Mouse (Mus musculus): ENCODE results near the gene Lims1. TPM values are rescaled to one million over a fixed set of nuclear protein-coding genes. Genes with fewer than 3 reads are reported as not detected.

Lims1 gene
- polyA plus RNA-seq, 1 experiment from 2014 or later = 143 TPM

DNA sequence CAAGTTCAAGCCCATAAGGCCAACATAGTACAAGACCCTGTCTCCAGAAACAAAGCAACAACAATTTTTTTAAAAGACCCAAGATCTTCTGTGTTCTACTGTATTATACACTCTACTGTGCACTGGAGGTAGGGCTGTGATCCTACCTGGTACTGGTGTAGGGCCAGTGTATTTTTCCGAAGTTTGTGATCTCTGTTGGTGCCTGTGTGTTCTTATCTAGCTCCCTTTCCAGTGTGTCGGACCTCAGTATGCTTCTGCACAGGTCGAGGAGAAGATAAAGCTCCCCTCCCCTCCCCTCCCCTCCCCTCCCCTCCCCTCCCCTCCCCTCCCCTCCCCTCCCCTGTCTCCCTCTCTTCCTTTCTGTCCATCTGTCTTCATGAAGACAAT, 46.4 kb downstream of the Lims1 start:
- DNase-seq (ENCODE audit: low spot score) = no peak
- ATAC-seq (replicated peaks; ENCODE audit: low FRiP score, low read depth) = no peak
- Histone ChIP-seq H3K27me3 (ENCODE audit: insufficient read depth, low read length) (no peaks in the 10 kb centered on the region), H3K4me2 (ENCODE audit: low read length) (no peak overlapping the region), H3K9ac (ENCODE audit: low read depth, low read length) (no peak overlapping the region), H3K27ac (no peak overlapping the region), H3K4me3 (replicated peaks; ENCODE audit: low read depth, low read length) (no peak overlapping the region), H3K36me3 (ENCODE audit: insufficient read depth, low read length) (no peaks in the 10 kb centered on the region), H3K9me3 (replicated peaks; ENCODE audit: low read length) (no peaks in the 10 kb centered on the region), H3K4me1 (replicated peaks; ENCODE audit: insufficient read depth, low read length) (peaks cover 14% of the 10 kb centered on the region; the same call in 1 of the 2 replicates)
- 42% methylated on average over 3 of the region's 3 CpGs for WGBS
- no peak for TF ChIP-seq CTCF (IDR thresholded peaks at IDR 0.05; ENCODE audit: low read depth)

DNA sequence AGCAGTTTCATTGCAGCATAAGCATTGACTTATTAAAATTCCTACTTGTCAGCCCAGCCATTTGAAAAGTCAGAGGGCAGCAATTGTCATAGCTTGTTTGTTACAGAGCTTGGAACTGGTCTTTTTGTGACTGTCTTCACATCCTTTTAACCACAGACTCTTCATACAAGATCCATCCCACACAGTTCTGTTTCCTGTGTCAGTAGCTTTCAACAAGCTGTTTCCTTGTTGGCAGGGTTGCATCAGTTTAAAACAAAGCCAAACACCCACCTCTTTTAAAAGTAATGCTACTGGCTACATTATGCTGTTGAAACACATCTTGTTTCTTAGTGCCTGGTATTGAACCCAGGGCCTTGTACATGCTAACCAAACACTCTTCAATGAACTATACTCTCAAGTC, 46.9 kb downstream of the Lims1 start:
- Histone ChIP-seq H3K4me1 (replicated peaks; ENCODE audit: insufficient read depth, low read length) (peaks cover 14% of the 10 kb centered on the region; the same call in 1 of the 2 replicates), H3K9me3 (replicated peaks; ENCODE audit: low read length) (no peaks in the 10 kb centered on the region), H3K4me2 (ENCODE audit: low read length) (no peak overlapping the region), H3K4me3 (replicated peaks; ENCODE audit: low read depth, low read length) (no peak overlapping the region), H3K36me3 (ENCODE audit: insufficient read depth, low read length) (no peaks in the 10 kb centered on the region), H3K27me3 (ENCODE audit: insufficient read depth, low read length) (no peaks in the 10 kb centered on the region), H3K9ac (ENCODE audit: low read depth, low read length) (no peak overlapping the region), H3K27ac (peak overlapping the region; percentile 62)
- no peak for TF ChIP-seq CTCF (IDR thresholded peaks at IDR 0.05; ENCODE audit: low read depth)
- DNase-seq (ENCODE audit: low spot score) (peak; percentile 67), ATAC-seq (replicated peaks; ENCODE audit: low FRiP score, low read depth) (no peak)

DNA sequence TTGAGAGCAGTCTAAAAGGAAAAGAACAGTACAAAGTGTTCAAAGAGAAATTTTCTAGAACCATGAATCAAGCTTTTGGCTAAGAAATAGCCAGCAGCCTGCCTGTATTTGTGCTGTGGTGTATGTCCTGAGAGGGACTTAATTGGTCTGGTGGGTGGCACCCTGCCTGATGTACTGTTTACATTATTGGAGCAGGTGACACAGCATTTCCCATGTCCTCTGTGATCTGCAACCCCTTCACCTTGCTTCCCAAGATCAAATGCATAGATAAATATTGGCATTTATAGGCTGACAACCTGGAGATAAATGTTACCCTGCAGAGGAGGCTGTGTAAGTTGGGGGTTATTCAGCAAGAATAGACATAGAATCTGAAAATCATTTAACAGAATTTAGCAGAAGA, 47.3 kb downstream of the Lims1 start:
- no peak for TF ChIP-seq CTCF (IDR thresholded peaks at IDR 0.05; ENCODE audit: low read depth)
- Histone ChIP-seq H3K4me1 (replicated peaks; ENCODE audit: insufficient read depth, low read length) (peaks cover 14% of the 10 kb centered on the region; the same call in 1 of the 2 replicates), H3K27ac (peak overlapping the region; percentile 65), H3K36me3 (ENCODE audit: insufficient read depth, low read length) (no peaks in the 10 kb centered on the region), H3K27me3 (ENCODE audit: insufficient read depth, low read length) (no peaks in the 10 kb centered on the region), H3K4me3 (replicated peaks; ENCODE audit: low read depth, low read length) (no peak overlapping the region), H3K9me3 (replicated peaks; ENCODE audit: low read length) (no peaks in the 10 kb centered on the region), H3K9ac (ENCODE audit: low read depth, low read length) (no peak overlapping the region), H3K4me2 (ENCODE audit: low read length) (no peak overlapping the region)
- DNase-seq (ENCODE audit: low spot score) = no peak
- no peak for ATAC-seq (replicated peaks; ENCODE audit: low FRiP score, low read depth)

DNA sequence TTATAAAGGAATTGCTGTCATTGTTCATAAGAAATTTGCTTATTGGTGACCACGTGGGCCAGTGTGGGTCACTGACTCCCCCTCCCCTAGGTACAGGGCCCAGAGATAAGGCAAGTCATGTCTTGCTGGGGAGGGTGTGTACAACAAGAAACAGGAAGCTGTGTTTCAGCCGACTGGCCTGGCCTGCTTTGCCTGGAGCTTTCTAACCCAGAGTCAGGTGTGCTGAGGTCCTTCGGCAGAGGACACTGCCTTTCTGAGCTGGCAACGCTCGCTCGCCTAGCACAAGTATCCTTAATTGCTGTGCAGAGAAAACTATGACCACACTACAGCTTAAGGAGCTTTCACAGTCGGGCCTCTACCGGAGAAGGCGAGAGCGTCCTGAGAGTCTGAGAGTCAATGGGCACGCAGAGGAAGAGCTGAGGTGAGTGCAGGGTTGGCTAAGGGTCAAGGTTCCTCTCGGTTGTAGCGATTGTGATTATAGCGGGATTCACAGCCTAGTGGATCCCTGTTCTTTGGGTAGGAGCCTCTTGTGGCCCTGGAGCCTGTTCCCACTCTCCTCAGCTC, 48.1 kb downstream of the Lims1 start:
- H3K4me3 ChIP-seq (replicated peaks; ENCODE audit: low read depth, low read length) = no peak overlapping the region
- H3K36me3 ChIP-seq (ENCODE audit: insufficient read depth, low read length) = no peaks in the 10 kb centered on the region
- TF ChIP-seq CTCF (IDR thresholded peaks at IDR 0.05; ENCODE audit: low read depth) = no peak
- ATAC-seq (replicated peaks; ENCODE audit: low FRiP score, low read depth) = no peak; the same call in 1 of the 2 replicates
- no peak for DNase-seq (ENCODE audit: low spot score)
- H3K9me3 ChIP-seq (replicated peaks; ENCODE audit: low read length) = no peaks in the 10 kb centered on the region
- peak overlapping the region; percentile 65 for H3K27ac ChIP-seq
- peak overlapping the region; percentile 29; the same call in 1 of the 2 replicates for H3K9ac ChIP-seq (ENCODE audit: low read depth, low read length)
- peaks cover 14% of the 10 kb centered on the region; the same call in 1 of the 2 replicates for H3K4me1 ChIP-seq (replicated peaks; ENCODE audit: insufficient read depth, low read length)
- H3K4me2 ChIP-seq (ENCODE audit: low read length) = peak overlapping the region; percentile 27; the same call in 1 of the 2 replicates
- WGBS = 31% methylated on average over 14 of the region's 14 CpGs
- no peaks in the 10 kb centered on the region for H3K27me3 ChIP-seq (ENCODE audit: insufficient read depth, low read length)

DNA sequence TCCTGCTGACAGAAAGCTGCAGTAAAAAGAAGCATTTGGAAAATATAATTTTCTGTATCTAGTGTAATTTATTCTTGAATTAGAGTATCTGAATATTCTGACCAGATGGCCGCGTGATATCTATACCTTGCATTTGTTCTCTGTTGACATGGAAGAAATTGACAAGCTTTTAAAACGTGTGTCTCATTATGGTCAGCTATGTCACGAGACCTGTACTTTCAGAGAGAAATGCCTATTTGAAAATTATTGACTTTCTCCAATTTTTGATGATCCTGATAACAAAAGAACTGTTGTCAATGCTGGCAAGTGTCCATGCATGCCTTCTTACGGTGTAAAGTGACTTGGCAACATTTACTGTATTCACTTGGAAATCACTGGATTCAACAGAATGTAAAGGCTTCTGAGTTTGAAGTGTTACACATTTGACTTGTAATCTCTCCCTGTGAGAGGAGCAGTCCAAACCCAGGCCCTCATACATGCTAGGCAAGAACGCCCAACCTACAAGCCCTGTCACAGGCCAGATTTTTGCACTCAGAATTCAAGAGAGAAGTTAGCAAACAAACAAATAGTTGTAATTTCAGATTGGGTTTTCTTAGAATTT, 49.3 kb downstream of the Lims1 start:
- TF ChIP-seq CTCF (IDR thresholded peaks at IDR 0.05; ENCODE audit: low read depth) = no peak
- H3K4me2 ChIP-seq (ENCODE audit: low read length) = no peak overlapping the region
- H3K4me3 ChIP-seq (replicated peaks; ENCODE audit: low read depth, low read length) = no peak overlapping the region
- ATAC-seq (replicated peaks; ENCODE audit: low FRiP score, low read depth) (no peak), DNase-seq (ENCODE audit: low spot score) (no peak)
- H3K27ac ChIP-seq = no peak overlapping the region
- peaks cover 14% of the 10 kb centered on the region; the same call in 1 of the 2 replicates for H3K4me1 ChIP-seq (replicated peaks; ENCODE audit: insufficient read depth, low read length)
- H3K9ac ChIP-seq (ENCODE audit: low read depth, low read length) = no peak overlapping the region
- H3K9me3 ChIP-seq (replicated peaks; ENCODE audit: low read length) = no peaks in the 10 kb centered on the region
- H3K36me3 ChIP-seq (ENCODE audit: insufficient read depth, low read length) = no peaks in the 10 kb centered on the region
- WGBS = 72% methylated on average over 6 of the region's 6 CpGs
- no peaks in the 10 kb centered on the region for H3K27me3 ChIP-seq (ENCODE audit: insufficient read depth, low read length)

DNA sequence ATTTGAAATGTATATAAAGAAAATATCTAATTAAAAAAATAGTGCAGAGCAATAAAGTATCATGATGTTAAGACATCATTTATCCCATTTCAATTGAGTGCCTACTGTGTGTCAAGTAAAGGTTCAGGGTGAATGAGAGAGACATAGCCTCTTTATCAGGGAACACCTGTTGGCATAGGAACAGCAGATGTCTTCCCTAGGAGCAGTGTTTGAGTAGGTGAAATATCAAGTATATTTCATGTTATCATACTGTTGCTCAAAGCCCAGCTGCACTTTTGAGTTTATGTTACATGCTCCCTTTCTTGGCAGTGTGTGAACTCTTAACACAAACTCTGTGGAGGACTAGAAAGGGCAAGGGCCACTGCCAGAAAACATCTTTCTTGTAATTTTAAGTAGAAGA, 50.6 kb downstream of the Lims1 start:
- Histone ChIP-seq H3K27me3 (ENCODE audit: insufficient read depth, low read length) (no peaks in the 10 kb centered on the region), H3K4me2 (ENCODE audit: low read length) (no peak overlapping the region), H3K9ac (ENCODE audit: low read depth, low read length) (no peak overlapping the region), H3K36me3 (ENCODE audit: insufficient read depth, low read length) (no peaks in the 10 kb centered on the region), H3K4me3 (replicated peaks; ENCODE audit: low read depth, low read length) (no peak overlapping the region), H3K4me1 (replicated peaks; ENCODE audit: insufficient read depth, low read length) (peaks cover 14% of the 10 kb centered on the region; the same call in 1 of the 2 replicates), H3K27ac (no peak overlapping the region), H3K9me3 (replicated peaks; ENCODE audit: low read length) (no peaks in the 10 kb centered on the region)
- ATAC-seq (replicated peaks; ENCODE audit: low FRiP score, low read depth) (no peak), DNase-seq (ENCODE audit: low spot score) (no peak)
- TF ChIP-seq CTCF (IDR thresholded peaks at IDR 0.05; ENCODE audit: low read depth) = no peak
